Mouse (Mus musculus) hematopoietic stem cell, adult 5-6 weeks (primary cell): ENCODE measurements around the gene Pou3f1. TPM values are rescaled to one million over a fixed set of nuclear protein-coding genes. Genes with fewer than 3 reads are reported as not detected.

Experiments
- ATAC-seq, 2 experiments: fragments of 125-278 bp in 1 of 2; replicated peaks in 1 of 2; 2 replicates each; pipeline ENCODE4 v1.8.0; 2016 to 2017; ENCODE audit warnings: inconsistent platforms in 2 of 2, mild to moderate bottlenecking in 2 of 2, moderate number of reproducible peaks in 2 of 2, low read depth in 1 of 2, moderate TSS enrichment in 1 of 2; ENCODE audit not compliant: low FRiP score in 2 of 2, poor library complexity in 2 of 2, severe bottlenecking in 2 of 2, insufficient read depth in 1 of 2, low TSS enrichment in 1 of 2
- total RNA-seq: library from RNA; stranded (forward); fragments of 172-1452, 232-1000 nt; gene quantifications from 2 replicates; pipeline ENCODE4 v1.2.3, GENCODE M21; 2017

The Pou3f1 gene
- total RNA-seq, 1 experiment from 2014 or later: not detected

- peak; percentile 61 to 65 for ATAC-seq
Measured at GRCm38 (mm10) chr4:124644974-124645433, 11.6 kb upstream of the Pou3f1 start.

GRCm38 (mm10) chr4:124646591-124646990, 10.0 kb upstream of the Pou3f1 start:
- ATAC-seq: peak; percentile 30 to 57; a peak in 3 of 4 replicates

- no peak for ATAC-seq
Measured at GRCm38 (mm10) chr4:124647909-124648308, 8.7 kb upstream of the Pou3f1 start.

- ATAC-seq: no peak
Measured at GRCm38 (mm10) chr4:124652886-124653285, 3.7 kb upstream of the Pou3f1 start.

GRCm38 (mm10) chr4:124656854-124657650, 445 bp downstream of the Pou3f1 start:
- ATAC-seq: no peak; a peak in 2 of 4 replicates

- ATAC-seq: no peak
Measured at GRCm38 (mm10) chr4:124657781-124658180, 1.2 kb downstream of the Pou3f1 start.

- ATAC-seq: no peak
Measured at GRCm38 (mm10) chr4:124658412-124658851, 1.8 kb downstream of the Pou3f1 start.

GRCm38 (mm10) chr4:124659251-124660217, 2.9 kb downstream of the Pou3f1 start:
- ATAC-seq: no peak

GRCm38 (mm10) chr4:124660603-124661002, 4.0 kb downstream of the Pou3f1 start:
- no peak for ATAC-seq

GRCm38 (mm10) chr4:124663034-124663433, 6.4 kb downstream of the Pou3f1 start:
- ATAC-seq: no peak

- ATAC-seq: no peak
Measured at GRCm38 (mm10) chr4:124664185-124664584, 7.6 kb downstream of the Pou3f1 start.

GRCm38 (mm10) chr4:124664604-124665003, 8.0 kb downstream of the Pou3f1 start:
- ATAC-seq: no peak

- no peak for ATAC-seq
Measured at GRCm38 (mm10) chr4:124667476-124668033, 10.9 kb downstream of the Pou3f1 start.

- no peak for ATAC-seq
Measured at GRCm38 (mm10) chr4:124668078-124668477, 11.5 kb downstream of the Pou3f1 start.

GRCm38 (mm10) chr4:124670232-124670631, 13.6 kb downstream of the Pou3f1 start:
- no peak for ATAC-seq

GRCm38 (mm10) chr4:124671583-124671982, 15.0 kb downstream of the Pou3f1 start:
- no peak for ATAC-seq
